Mouse (Mus musculus) megakaryocyte, embryonic 14.5 days (primary cell): ENCODE measurements at regions not wholly inside any gene's neighbourhood (a gene's known extent, or its start where the extent isn't known, plus 50 kb on each side); places are given as distances from the start of the nearest gene placed in this dataset.

Experiments used
- H3K27me3 ChIP-seq: replicated peaks from 2 replicates; pipeline ENCODE3; 2012; ENCODE audit warnings: inconsistent platforms
- H3K36me3 ChIP-seq: replicated peaks from 2 replicates; pipeline ENCODE3; 2012; ENCODE audit warnings: low read length, inconsistent platforms, mixed read lengths
- H3K4me1 ChIP-seq: 2 replicates; pipeline ENCODE4 v1.6.1; 2012; ENCODE audit warnings: inconsistent platforms
- H3K4me3 ChIP-seq: replicated peaks from 2 replicates; pipeline ENCODE3; 2012; ENCODE audit warnings: moderate library complexity, mild to moderate bottlenecking, inconsistent platforms
- H3K9me3 ChIP-seq: 2 replicates; pipeline ENCODE4 v1.6.1; 2012; ENCODE audit warnings: inconsistent platforms
- FLI1 ChIP-seq: IDR thresholded peaks from 2 replicates; pipeline ENCODE4 v1.6.1; 2012; ENCODE audit warnings: low read length, inconsistent platforms, mixed read lengths
- GATA1 ChIP-seq: IDR thresholded peaks from 3 replicates; pipeline ENCODE4 v1.6.1; 2012; ENCODE audit warnings: mixed read lengths, low read length, inconsistent platforms, borderline replicate concordance

DNA sequence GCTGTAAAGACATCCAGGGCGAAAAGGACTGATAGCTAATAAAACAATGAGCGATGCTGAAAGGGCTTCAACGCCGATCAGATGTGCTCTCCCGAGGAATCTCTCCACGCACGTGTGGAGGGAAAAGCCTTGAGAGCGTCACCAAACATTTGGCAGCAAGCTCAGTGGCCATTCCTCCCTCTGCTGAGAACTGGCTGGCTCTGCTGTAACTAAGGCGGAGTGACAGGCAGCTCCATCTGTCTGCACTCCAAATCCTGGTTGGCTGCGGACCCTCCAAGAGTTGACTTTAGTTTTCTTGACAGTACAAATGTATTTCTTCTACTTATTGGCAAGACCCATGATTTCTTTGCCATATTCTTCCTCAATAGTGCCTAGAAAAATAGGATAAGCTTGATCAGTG, 68.5 kb upstream of the Cxcl12 start:
- Histone ChIP-seq H3K27me3 (no peaks in the 10 kb centered on the region), H3K4me3 (no peak overlapping the region), H3K36me3 (no peaks in the 10 kb centered on the region), H3K4me1 (no peaks in the 10 kb centered on the region), H3K9me3 (peaks cover 14% of the 10 kb centered on the region)
- TF ChIP-seq FLI1 (no peak), GATA1 (no peak)

DNA sequence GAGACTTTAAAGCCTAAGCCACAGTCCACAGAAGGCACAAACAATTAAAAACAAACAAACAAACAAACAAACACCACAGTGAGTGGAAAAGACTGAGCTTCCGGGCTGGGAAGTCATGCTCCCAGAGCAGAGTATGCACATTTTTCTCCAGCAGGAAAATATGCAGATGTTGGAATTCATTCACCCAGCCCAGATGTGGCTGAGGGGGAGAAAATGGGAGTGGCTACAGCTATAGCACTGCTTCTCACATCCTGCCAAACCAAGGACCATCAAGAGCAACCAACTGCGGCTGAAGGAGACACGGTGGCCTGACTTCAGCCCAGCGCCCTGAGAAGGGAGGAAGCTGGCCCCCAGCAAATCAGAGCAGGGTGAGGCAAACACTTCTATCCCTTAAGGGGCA, 65.6 kb upstream of the Cxcl12 start:
- H3K9me3 ChIP-seq = peaks cover 17% of the 10 kb centered on the region
- no peaks in the 10 kb centered on the region for H3K27me3 ChIP-seq
- H3K36me3 ChIP-seq = no peaks in the 10 kb centered on the region
- H3K4me3 ChIP-seq = no peak overlapping the region
- no peaks in the 10 kb centered on the region for H3K4me1 ChIP-seq
- no peak for TF ChIP-seq FLI1
- no peak for TF ChIP-seq GATA1

DNA sequence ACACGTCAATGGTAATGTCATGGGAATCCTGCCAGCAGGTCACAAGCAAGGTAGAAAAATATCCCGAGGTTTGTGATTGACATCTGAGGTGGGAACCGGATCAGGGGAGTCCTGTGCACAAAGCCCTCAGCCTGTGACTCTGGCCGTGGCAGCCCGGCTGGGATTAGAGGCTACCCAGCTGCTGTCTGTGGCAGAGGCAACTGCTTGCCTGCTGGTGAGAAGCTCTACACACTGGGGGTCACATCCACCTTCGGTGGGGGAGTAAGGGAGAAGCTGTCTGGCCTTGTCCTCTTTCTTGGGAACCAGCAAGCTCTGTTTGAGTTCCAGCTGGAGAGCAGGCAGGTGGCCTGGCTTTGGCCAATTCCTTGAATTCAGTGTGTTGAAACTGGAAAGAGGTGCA, 64.3 kb upstream of the Cxcl12 start:
- TF ChIP-seq FLI1 (no peak), GATA1 (no peak)
- Histone ChIP-seq H3K4me1 (no peaks in the 10 kb centered on the region), H3K36me3 (no peaks in the 10 kb centered on the region), H3K4me3 (no peak overlapping the region), H3K9me3 (peaks cover 17% of the 10 kb centered on the region), H3K27me3 (no peaks in the 10 kb centered on the region)

DNA sequence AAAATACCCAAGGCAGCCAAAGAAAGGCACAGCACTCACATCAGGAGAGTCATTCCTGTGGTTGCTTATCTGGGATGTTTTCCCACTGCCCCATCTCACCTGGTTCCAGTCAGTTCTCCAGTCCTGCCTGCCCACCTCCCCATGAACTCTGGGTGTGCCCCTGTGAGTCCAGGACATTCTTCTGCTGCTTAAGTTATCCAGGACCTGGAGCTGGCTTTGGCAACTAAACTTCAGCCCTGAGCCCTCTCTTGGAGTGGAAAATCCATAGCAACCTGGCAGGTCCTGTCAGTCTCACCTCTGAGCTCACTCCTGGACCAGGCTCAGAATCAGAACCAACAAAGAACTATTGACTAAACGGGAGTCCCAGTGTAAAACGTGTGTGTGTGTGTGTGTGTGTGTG, 63.9 kb upstream of the Cxcl12 start:
- no peaks in the 10 kb centered on the region for H3K27me3 ChIP-seq
- TF ChIP-seq GATA1 (no peak), FLI1 (no peak)
- H3K9me3 ChIP-seq = peaks cover 17% of the 10 kb centered on the region
- H3K4me1 ChIP-seq = no peaks in the 10 kb centered on the region
- no peak overlapping the region for H3K4me3 ChIP-seq
- H3K36me3 ChIP-seq = no peaks in the 10 kb centered on the region

DNA sequence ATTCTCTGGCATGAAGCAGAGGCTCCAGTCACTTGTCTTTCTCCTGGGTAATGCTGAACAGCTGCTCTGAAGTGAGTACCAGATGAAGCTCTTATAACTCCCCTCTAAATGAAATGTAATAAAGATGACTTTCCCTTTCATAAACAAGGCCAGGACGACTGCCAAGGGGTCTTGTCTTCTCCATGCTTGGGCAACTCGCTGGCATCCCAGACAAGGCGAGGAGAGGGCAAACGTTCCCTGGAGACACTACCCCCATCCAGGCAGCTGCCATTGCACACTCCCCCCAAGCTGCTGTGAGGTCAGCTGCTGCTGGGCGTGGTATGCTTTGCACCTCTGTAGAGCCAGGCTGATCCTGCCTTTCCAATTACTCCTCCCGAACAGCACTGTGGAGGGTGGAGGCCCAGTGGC, 63.1 kb upstream of the Cxcl12 start:
- no peaks in the 10 kb centered on the region for H3K27me3 ChIP-seq
- H3K36me3 ChIP-seq = no peaks in the 10 kb centered on the region
- H3K9me3 ChIP-seq = peaks cover 17% of the 10 kb centered on the region
- TF ChIP-seq GATA1 (no peak), FLI1 (no peak)
- no peak overlapping the region for H3K4me3 ChIP-seq
- H3K4me1 ChIP-seq = no peaks in the 10 kb centered on the region

DNA sequence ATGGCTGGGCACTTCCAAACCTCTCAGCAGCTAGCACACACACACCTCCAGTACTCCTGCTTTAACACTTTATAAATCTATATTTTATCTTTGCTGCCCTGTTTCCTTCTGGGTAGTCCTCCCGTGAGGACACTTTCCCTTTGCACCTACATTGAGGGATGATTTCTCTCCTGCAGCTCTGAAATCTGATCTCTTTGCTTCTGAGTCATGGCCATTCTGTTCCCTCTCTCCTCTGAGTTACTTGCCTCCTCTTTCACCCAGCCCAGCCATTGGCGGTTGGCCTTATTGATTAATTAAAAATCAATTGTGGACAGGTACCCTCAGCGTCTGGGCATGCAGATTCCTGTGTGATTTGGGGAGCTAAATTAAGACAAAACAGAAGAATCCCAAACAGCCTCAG, 58.0 kb upstream of the Cxcl12 start:
- Histone ChIP-seq H3K27me3 (no peaks in the 10 kb centered on the region), H3K9me3 (0 out of 2 replicates have a peak, but pooled peaks cover 2% of the 10 kb centered on the region), H3K4me3 (no peak overlapping the region), H3K36me3 (no peaks in the 10 kb centered on the region), H3K4me1 (no peaks in the 10 kb centered on the region)
- TF ChIP-seq GATA1 (no peak), FLI1 (no peak)

DNA sequence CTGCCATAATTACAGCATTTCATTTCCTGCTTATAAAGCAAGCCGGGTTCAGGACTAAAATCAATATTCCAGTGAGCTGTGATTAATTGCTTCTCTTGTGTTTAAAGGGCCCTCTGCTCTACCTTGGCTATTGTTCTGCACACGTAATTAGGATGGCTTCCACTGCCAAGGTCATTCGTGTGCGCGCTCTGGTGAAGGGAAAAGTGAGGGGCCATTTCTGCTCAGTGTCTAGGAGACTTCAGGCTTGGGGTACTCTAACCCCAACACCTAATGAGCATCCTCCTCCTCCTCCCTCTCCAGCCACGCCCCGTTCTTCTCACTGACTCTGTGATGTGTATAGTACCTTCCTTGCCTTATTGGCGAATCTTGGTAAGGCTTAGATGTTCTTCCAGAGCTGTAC, 53.5 kb upstream of the Cxcl12 start:
- TF ChIP-seq FLI1 (no peak), GATA1 (no peak)
- Histone ChIP-seq H3K4me1 (no peaks in the 10 kb centered on the region), H3K9me3 (0 out of 2 replicates have a peak, but pooled peaks cover 4% of the 10 kb centered on the region), H3K27me3 (no peaks in the 10 kb centered on the region), H3K36me3 (no peaks in the 10 kb centered on the region), H3K4me3 (no peak overlapping the region)

DNA sequence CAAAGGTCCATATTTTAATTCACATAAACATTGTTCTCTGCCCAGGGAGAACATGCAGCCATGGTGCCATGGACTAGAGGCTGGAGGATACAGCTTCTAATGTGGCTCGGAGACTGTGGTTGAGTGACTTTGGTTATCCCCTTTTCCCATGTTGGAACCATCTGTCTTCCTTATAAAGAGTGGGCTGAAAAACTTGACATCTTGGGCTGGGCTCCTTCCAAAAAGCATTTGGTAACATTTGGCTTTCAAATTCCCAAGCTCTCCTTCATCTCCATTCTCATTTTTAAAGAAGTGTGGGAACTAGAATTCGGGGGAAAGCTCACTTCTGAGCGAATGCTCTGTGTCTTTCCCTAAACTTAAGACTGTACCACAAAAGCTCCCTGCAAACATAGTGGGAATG, 50.3 kb upstream of the Cxcl12 start:
- no peaks in the 10 kb centered on the region for H3K36me3 ChIP-seq
- H3K4me1 ChIP-seq = no peaks in the 10 kb centered on the region
- H3K4me3 ChIP-seq = no peak overlapping the region
- H3K9me3 ChIP-seq = 0 out of 2 replicates have a peak, but pooled peaks cover 4% of the 10 kb centered on the region
- no peaks in the 10 kb centered on the region for H3K27me3 ChIP-seq
- no peak for TF ChIP-seq GATA1
- TF ChIP-seq FLI1 = no peak
